Mouse (Mus musculus) gastrocnemius, postnatal 25 days (tissue): ENCODE data around the gene Hrc. TPM values are rescaled to one million over a fixed set of nuclear protein-coding genes. Genes with fewer than 3 reads are reported as not detected.

ENCODE experiments used
- DNase-seq: peaks from one replicate; pipeline ENCODE4 v3.0.0; 2022
- long read RNA-seq, 2 experiments: library from polyadenylated mRNA; stranded (forward); transcript quantifications; one replicate each; pipeline ENCODE4 v2.0.0; 2021
- total RNA-seq, 2 experiments: library from RNA; stranded (reverse); gene quantifications; 1 replicate in 1 of 2; 2 replicates in 1 of 2; pipeline ENCODE4 v1.2.3; 2021

The Hrc gene
- 100 to 1,000 TPM; 812 to 910 TPM for total RNA-seq
- long read RNA-seq, experiment 1, transcript Hrc-201 (6 exons, 2,411 nt): major isoform, 207 of 11,792 reads
- long read RNA-seq, experiment 1, partial matches to known transcripts: 11,540 of 11,792 reads
- long read RNA-seq, experiment 1, other reads (novel, unspliced or antisense): 45 of 11,792 reads
- long read RNA-seq, experiment 2, transcript Hrc-201 (6 exons, 2,411 nt): major isoform, 119 of 5,834 reads
- long read RNA-seq, experiment 2, partial matches to known transcripts: 5,687 of 5,834 reads
- long read RNA-seq, experiment 2, other reads (novel, unspliced or antisense): 28 of 5,834 reads

DNA sequence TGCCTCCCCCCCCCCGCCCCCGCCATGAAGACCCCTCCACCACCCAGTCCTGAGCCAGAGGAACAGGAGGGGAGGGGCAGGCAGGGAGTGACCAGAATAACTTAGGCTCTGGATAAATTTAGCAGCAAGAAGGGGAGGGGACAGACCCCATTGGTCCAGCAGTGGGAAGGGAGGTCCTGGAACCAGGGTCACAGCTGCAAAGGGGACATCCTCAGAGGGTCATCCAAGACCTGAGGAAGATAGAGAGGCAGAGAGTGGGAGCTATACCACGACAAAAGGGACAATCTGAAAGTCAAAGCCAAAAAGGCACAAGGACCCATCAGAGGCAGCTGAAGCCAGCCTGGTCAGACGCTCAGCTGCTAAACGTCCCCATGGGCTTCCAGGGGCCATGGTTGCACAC lies at the start of gene Hrc:
TSS of gene Hrc (plus strand) at position 235 of the 400 bp plus-strand sequence.
- DNase-seq: peak; percentile 78

DNA sequence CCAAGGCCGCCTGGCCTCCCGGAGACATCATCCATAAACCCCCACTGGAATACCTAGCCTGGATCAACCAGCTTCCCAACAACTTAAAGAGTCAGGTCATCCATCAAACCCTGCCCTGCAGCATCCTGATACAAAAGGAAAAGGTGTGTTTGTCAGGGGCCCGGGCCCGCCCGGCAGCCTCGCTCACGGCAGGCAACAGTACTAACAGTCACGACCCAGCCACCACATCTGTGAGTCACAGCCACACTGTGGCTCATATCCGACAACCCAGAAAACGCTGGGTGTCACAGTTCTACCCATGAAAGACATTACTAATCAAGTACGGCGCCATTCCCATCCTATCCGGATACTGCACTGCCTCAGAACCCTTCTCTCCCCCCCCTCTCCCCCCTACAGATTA lies 48.6 kb upstream of the Hrc start:
- DNase-seq: no peak

DNA sequence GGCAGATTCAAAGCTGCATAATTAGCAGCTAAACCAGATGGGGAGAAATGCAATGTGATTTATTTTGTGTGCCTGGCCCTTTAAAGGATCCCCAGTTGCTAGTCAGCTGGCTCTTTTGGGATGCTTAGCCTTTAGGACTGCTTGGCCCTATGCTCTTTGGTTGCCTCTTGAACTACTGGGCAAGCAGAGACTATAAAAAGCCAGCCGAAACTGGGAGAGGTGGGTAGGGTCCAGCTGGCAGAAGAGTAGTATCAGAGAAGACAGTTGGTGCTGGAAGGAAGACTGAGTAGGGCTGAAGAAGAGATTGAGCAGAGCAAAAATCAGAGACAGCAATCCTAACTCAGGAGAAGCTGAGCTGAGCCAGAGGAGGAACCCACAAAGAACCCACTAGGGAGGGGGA lies 38.5 kb upstream of the Hrc start:
- peak; percentile 43 for DNase-seq

DNA sequence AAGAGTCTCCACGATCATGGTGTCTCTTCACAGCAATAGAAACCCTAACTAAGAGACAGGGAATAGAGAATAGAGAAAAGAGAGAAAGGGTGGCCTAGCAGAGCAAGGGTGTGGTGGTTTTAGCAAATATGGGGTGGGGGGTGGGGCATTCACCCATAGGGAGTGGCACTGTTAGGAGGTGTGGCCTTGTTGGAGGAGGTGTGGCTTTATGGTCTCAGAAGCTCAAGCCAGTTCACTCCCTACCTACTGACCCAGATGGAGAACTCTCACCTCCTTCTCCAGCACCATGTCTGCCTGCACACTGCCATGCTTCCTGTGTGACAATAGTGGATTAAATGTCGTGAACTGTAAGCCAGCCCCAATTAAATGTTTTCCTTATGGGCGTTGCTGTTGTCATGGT lies 37.5 kb upstream of the Hrc start:
- no peak for DNase-seq

DNA sequence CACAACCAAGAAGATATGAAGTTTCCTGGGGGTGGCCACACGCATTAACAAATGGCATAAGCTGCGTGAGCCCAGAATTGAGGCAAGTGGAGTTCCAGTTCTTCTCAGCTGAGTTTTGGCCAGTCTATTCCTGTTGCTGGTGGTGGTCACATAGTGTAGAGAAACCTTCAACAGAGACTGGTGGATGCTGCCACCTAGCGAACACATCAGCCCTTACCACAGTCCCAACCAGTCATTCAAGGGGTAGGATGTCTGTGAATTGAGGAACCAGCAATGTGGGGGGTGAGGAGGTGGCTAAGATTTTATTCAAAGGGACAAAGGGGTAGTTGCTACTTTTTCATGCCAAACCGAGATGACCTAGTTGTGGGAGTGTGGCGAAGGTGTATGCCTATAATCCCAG lies 35.3 kb upstream of the Hrc start:
- DNase-seq: peak; percentile 35

DNA sequence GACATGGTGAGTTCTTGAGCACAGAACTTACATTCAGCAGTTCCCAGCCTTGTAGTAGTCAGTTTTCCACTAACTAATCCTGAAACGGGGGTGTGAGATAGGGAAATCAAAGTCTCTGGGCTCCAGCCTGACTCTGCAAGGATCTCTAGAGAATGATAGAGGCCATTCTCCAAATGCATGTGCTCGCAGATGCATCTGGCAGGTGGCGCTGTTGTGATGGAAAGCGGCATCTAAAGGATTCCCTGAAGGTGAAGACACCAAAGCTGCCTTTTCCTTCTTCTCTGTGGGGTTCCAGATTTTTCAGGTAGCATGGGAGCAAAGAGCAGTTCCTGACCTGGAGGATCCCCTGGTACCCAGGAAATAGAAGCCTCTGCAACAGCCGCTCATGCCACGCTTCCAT lies 34.8 kb upstream of the Hrc start:
- DNase-seq: no peak

DNA sequence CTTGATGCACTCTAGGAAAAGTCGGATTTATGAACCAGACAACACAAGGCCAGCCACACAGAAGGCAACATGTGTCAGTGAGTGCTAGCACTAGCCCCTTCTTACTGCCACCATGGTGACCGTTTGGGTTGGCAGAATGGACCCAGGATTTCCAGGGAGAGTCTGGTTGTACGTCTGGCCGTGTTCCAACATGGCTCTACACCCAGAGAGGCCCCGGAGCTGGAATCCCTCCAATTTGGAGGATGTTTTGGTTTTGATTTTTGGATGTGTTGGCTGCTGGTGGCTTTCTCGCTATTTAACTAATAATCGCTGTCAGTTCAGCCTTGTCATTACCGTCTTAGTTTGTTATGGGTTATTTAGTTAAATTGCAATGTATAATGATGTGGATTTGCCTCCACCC lies 32.5 kb upstream of the Hrc start:
- DNase-seq: no peak

DNA sequence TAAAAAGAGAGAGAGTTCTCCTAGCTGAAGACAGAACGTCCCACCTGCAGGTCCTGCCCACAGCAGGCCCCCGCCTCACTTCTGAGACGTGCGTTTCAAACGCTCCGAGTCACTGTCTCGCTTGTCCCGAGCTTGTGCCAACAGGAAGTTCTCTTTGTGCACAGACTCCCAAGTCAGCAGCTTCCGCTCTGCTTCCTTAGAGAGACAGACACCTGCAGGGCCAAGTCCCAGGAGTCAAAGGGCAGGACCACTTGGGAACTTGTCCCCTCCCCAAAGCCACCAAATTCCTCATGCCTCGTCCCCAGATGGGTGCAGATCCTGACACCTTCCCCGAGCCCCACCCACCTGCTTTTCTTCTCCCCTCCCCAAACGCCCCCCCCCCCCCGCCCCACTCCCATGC lies 30.2 kb upstream of the Hrc start:
- no peak for DNase-seq

DNA sequence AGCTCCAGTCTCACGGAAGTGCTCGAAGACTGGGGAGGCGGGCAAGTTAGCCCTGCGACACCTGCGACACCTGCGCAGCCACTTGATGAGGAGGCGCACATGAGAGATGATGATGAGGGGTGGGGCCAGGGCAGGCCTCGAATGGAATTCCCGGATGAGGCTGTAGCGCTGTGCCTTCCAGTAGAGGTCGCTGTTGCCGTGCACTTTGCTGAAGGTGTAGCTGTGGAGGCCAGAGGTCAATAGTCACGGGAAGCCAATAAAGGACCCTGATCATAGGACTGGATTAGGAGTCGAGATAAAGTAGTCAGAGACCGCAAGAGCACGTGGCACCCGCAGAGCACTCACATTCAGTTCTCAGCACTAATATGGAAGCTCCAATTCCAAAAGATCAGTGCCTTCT lies 29.8 kb upstream of the Hrc start:
- DNase-seq: peak; percentile 41

DNA sequence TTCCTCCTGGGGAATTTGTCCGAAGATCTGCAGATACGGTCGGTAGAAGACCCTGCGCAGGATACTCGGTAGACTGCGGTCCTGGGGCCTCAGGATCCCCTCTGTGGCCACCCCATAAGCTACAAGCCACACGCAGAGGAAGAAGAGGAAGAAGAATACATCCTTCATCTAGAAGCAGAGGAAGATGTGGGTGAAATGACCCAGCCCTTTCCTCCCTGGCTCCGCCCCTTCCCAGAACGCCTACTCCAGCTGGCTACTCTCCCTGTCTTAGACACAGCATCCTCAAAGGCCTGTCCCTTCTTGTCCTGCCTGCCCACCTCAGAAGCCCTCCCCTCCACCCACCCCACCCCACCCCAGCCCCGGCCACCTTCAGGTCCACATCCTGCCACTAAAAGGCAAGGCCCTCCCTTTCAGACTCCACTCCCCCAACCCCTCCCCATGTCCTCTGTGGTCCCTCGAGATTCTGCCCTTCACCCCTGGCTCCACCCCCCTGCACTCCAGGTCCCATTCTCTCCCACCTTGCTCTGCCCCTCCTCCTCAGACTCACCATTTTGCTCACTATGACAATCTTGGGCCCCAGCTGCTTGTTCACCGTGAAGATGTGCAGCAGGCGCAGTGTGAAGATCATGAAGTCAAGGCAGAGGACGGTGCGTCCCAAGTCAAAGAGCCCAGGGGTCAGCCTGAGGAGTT lies 26.4 kb upstream of the Hrc start:
- DNase-seq: no peak

DNA sequence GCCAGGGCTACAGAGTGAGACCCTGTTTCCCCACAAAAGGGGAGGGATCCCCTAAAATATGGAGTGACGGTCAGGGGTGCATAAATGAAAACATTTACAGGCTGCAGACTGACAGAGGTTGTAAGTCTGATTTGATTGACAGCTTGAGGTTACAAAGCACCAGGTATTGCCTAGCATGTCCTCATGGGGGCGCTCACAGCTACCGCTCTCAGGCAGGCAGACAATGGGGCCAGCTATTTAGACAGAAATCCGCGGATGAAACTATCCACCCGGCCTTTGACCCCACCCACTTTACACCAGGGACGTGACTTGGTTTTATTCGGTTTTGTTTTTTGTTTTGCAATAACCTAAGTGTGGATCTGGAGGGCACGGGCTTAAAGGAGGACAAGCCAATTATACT lies 25.6 kb upstream of the Hrc start:
- DNase-seq: no peak

DNA sequence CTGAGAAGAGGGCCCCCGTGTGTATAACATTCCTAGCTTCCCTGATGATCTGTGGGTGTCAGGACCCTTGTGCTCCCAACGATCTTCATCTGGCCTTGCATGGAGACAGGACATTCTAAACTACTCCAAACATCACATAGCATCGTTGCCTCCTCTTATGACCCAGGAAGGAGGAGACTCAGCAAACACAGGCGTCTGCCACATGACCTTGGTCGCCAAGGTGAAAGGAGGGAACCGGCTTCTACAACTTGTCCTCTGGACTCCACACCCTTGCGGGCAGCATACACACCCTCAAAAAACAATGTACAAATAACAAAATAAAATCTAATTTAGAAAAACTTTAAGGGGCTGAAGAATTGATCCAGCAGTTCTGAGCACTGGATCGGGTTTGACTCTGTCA lies 23.1 kb upstream of the Hrc start:
- DNase-seq: no peak

DNA sequence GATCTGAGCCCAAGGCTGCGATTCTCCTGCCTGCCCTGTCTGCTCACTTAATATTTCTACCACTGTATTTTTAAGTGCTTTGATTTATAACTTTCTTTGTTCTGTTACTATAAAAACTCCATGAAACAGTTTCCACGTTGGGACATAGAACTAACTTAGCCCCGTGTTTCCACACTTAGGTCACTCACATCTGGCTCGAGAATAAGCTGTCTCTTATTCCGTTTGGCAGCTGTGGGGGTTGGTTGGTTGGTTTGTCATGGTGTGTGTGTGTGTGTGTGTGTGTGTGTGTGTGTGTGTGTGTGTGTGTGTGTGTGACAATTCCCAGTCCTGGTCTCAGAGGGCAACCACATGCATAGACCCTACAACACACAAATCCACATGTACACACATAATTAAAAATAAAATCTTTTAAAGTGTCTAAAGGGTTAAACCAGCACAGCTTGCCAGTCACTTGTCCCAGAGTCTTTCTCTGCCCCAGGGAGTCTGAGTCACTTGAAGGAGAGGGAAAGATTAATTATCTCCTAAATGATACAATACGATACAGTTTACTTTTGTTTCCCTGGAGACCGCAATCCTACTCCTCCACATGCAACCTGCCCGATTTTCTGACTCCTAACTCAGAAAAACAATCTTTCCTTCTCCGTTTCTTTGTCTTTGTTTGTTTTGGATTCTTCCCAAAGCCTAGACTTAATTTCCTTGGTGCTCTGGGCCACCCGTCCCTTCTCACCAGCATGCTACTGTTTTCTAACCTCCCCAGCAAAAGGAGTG lies 22.2 kb upstream of the Hrc start:
- no peak for DNase-seq

DNA sequence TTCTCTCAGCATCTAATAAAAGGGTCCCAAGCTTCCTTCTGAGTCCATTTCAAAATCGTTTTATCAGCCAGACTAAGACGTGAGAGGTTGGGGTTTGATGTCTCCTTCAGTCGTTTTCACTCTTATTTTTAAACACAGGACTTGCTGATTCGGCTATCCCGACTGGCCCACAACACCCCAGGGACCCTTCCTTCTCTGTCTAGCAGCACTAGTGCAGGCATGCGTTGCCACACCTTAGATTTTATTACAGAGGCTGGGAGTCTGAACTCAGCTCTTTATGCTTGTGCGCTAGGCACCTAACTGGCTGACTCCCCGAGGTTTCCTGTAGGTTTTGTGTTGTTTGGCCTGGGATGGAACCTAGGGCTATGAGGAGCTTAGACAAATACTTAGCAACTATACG lies 21.6 kb upstream of the Hrc start:
- DNase-seq: no peak

DNA sequence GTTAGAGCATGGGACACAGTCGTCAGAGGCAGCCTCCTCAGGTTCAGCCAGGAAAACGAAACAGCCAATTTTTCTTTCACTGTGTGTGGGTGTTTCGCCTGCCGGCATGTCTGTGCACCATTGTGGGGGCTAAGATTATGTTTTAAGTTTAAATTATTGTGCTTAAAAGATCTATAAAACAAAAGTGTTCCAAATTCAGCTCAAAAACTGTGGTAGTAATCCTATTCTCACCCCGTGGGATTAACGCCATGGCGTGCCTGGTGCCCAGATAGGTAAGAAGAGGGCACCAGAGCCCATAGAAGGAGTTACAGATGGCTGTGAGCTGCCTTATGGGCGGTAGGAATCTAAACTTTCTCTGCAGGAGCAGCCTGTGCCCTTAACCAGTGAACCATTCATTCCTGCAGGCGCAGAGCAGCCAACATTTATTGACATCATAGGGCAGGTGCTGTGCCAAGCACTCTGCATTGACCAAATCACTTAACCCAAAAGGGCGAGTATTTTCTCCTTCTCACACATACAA lies 19.8 kb upstream of the Hrc start:
- no peak for DNase-seq

DNA sequence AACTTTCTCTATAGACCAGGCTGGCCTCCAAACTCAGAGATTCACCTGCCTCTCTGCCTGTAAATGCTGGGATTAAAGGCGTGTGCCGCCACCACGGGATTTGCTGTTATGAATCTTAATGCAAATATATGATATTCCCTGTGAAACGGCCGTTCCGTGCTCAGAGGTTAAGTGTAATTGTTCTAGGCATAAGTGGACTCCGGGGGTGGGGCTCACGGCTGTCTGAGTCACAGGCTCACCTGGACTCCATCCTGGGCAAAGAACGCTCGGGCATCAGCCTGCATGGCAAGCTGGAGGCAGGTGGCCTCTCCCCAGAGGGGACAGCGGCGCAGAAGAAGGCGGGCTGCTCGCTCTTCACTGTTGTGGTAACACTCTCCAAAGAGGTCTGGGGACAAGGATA lies 18.6 kb upstream of the Hrc start:
- no peak for DNase-seq

DNA sequence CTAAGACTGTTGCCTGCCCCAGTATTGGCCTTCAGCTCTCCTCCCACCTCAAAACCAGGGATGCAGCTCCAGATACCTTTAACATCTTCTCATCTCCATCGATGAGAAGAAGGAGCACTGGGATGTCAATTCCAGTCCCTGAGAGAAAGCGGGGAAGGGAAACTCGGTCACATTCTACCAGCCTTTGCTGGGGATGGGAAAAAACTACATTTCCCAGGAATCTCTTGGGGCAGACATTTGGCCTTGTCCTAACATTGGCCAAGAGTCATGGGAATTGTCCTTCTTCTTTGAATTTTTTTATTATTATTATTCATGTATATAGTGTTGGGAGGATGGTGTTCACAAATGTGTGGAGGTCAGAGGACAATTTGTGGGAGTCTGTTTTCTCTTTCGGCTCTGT lies 12.8 kb upstream of the Hrc start:
- no peak for DNase-seq

DNA sequence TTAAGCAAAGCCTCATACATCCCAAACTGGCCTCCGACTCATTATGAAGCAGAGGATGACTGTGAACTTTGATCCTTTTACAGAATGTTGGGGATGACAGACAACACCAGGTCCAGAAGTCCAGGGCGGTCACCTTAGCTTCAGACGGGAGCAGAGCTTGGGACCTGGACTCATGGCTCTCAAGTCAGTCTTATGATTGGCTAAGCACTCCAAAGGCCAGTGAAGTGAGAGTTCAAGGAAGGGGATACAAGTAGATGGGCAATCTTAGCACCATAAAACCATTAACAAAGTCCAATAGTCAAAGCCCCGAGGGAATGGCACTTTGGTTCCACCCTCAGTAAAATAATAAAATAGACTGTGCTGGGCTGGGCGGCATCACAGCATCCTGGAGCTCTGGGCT lies 12.0 kb upstream of the Hrc start:
- DNase-seq: no peak

DNA sequence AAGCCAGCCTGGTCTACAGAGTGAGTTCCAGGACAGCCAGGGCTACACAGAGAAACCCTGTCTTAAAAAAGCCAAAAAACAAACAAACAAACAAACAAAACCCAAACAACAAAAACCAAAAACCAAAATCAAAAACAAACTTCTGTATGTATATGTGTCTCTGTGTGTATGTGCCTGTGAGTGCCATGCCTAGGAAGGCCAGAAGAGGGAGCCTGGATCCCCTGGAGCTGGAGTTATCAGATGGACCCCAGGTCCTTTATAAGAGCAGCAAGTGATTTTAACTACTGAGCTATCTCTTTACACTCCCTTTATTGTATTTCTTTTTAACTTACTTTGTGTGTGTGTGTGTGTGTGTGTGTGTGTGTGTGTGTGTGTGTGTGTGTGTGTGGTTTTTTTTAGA lies 9.3 kb upstream of the Hrc start:
- DNase-seq: no peak

DNA sequence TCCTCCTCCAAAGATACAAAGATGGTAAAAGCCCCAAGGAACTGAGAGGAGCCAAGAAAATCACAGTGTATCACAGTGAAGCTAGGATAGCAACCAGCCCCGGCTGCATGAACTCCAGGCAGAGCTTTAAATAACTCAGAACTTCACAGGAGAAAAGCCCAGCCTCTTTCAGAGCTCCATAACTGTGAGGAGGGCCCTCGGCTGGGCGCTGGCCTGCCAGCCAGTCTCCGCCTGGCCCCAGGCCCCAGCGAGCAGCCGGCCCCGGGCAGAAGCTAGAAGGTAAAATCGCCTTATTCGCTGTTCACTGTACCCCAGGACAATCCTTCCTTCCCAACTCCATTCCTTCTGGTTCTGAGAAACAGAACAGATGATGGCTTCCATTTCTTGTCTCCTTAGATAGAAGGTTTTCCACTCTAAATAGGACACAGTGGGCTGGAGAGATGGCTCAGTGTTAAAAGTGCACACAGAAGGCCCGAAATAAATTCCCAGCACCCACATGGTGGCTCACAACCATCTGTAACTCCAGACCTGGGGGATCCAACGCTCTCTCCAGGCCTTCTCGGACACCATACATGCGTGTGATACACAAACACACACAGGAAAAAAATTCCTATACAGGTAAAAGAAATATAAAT lies 6.1 kb upstream of the Hrc start:
- no peak for DNase-seq

DNA sequence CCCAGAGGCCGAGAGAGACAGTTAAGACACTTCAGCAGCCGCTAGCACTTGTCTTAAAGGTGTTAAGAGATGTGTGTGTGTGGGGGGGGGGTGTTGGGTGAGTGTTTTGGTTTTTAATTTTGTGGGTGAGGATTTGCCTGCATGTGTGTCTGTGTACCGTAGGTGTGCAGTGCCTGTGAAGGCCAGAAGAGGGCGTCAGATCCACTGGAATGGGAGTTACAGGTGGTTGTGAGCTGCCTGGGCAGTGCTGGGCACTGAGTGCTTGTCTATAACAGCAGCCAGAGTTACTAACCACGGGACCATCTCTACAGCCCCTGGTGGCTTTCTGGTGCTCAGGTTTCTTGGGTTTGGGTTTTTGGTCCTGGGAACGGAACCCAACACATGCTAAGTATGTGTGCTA lies 3.6 kb upstream of the Hrc start:
- no peak for DNase-seq

DNA sequence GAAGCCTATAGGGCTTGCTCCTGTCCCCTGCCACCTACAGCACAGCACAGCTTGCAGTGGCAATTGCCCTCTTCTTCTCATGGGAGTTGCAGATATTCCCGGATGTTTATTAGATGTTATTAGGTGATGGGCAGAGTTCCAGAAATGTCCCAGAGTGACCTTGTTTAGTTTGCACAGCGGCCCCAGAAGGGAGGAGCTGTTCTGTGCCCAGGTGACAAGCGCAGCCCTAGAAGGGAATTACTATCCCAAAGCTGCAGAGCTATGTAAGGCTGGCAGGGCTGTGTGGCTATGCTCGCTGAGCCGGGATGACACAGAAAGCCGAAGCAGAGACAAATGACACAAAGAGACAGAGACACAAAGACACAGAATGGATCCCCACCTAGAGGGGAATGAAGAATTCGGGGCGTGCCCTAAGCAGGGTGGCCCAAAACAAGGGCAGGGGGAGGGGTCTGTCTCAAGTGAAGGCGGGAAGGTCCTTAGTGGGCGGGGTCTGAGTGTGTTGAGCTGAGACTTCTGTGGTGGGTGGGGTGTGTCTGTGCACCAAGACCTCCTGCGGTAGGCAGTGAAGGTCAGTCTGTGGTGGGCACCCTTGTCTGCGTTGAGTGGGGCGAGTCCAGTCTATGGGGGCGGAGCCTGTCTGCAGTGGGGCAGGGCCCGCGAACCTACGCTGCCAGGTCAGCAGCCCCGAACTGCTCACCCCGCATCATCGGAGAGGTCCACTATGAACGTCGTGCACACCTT lies 2.2 kb upstream of the Hrc start:
- DNase-seq: peak; percentile 57
